Mouse (Mus musculus) G1E (cell line): Measurements from ENCODE around the gene Jade1. TPM values are rescaled to one million over a fixed set of nuclear protein-coding genes. Genes with fewer than 3 reads are reported as not detected.
A peak's percentile ranks its signal among the peaks of the same experiment; 100 is the strongest.

Experiments used
- ATAC-seq: 2 replicates; pipeline ENCODE4 v1.8.0; 2016; ENCODE audit warnings: mild to moderate bottlenecking; ENCODE audit not compliant: insufficient number of reproducible peaks, poor library complexity, low FRiP score, severe bottlenecking; ENCODE audit errors: extremely low read depth
- DNase-seq: peaks from one replicate; pipeline ENCODE4 v3.0.0; 2012; ENCODE audit warnings: low spot score
- H3K27me3 ChIP-seq: 2 replicates; pipeline ENCODE4 v1.6.1; 2012; ENCODE audit warnings: mild to moderate bottlenecking, low read length, inconsistent platforms; ENCODE audit not compliant: insufficient read depth
- H3K36me3 ChIP-seq: replicated peaks from 2 replicates; pipeline ENCODE3; 2012; ENCODE audit warnings: mild to moderate bottlenecking, inconsistent platforms
- H3K4me1 ChIP-seq: 2 replicates; pipeline ENCODE4 v1.6.1; 2012; ENCODE audit warnings: low read depth, low read length, inconsistent platforms, mixed read lengths; ENCODE audit not compliant: insufficient read depth
- H3K4me3 ChIP-seq: 2 replicates; pipeline ENCODE4 v1.5.1; 2012; ENCODE audit warnings: low read depth, mild to moderate bottlenecking, inconsistent platforms, low read length, moderate library complexity, mixed read lengths
- H3K9me3 ChIP-seq: replicated peaks from 2 replicates; pipeline ENCODE4 v1.6.1; 2012; ENCODE audit warnings: inconsistent platforms
- CTCF ChIP-seq: IDR thresholded peaks from 2 replicates; pipeline ENCODE4 v1.5.1; 2012; ENCODE audit warnings: low read depth, low read length, inconsistent platforms, mixed read lengths
- GATA1 ChIP-seq: IDR thresholded peaks from 2 replicates; pipeline ENCODE4 v1.6.1; 2012; ENCODE audit warnings: borderline replicate concordance, low read length, inconsistent platforms, mixed read lengths
- GATA2 ChIP-seq: IDR thresholded peaks from 2 replicates; pipeline ENCODE4 v1.6.1; 2012; ENCODE audit warnings: low read depth, low read length, inconsistent platforms, borderline replicate concordance
- POLR2AphosphoS5 ChIP-seq: IDR thresholded peaks from 2 replicates; pipeline ENCODE4 v1.6.1; 2012; ENCODE audit warnings: low read depth, low read length, inconsistent platforms; ENCODE audit not compliant: insufficient replicate concordance
- TAL1 ChIP-seq: conservative IDR thresholded peaks from 2 replicates; pipeline ENCODE4 v1.6.1; 2012; ENCODE audit warnings: low read depth, low read length, inconsistent platforms, mixed read lengths
- polyA plus RNA-seq: library from polyadenylated mRNA; stranded (reverse); fragments of >175 nt; gene quantifications from 2 replicates; pipeline ENCODE4 v1.2.3, GENCODE M21; 2012
- total RNA-seq, 2 experiments: library from RNA; stranded (forward) in 1 of 2; stranded (reverse) in 1 of 2; fragments of 200-1000 nt in 1 of 2; fragments of >200 nt in 1 of 2; fragmentation: Nextera tagmentation in 1 of 2; gene quantifications; 2 replicates each; pipeline ENCODE4 v1.2.3; 2014 to 2017

The Jade1 gene
- total and polyA plus RNA-seq, 3 experiments = 48.2 to 159 (median 129) TPM

DNA sequence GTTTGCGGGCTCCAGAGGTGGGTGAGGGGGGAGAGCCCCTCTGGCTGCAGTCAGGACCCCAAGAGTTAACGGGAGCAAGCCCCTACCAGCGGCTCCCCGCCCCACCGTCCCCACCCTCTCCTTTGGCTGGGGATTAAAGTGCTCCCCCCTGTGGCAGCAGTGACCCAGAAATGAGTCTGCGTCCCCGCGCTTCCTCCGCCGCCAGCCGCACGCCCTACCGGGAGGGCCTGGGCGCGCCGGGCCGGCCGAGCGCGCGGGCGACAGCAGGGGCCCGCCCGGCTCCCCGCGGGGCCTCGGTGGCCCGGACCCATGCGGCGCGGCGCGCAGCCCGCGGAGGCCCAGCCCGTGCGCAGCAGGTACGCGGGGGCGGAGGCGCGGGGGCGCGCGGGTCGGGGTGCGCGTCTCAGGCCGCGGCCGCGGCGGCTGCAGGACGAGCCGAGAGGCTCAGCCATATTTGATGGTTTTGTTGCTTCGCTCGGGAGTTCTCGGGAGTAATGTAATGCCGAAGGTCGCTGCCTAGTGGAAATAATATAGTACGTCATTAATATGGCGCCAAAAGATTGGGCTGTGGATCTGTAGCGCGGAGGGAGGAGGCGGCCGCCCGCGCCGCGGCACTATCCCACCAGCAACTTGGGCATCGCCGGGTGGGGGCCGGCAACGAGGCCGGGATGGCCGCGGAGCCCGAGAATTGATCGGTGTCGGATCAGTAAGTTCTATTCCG, 7.8 kb downstream of the Jade1 start:
- peak; percentile 80 for DNase-seq
- peak; percentile 31 for ATAC-seq
- Histone ChIP-seq H3K4me1 (peaks cover 50% of the 10 kb centered on the region), H3K27me3 (no peaks in the 10 kb centered on the region), H3K9me3 (no peaks in the 10 kb centered on the region), H3K4me3 (peak overlapping the region; percentile 79), H3K36me3 (peaks cover 38% of the 10 kb centered on the region)
- no peak for TF ChIP-seq CTCF
- TF ChIP-seq TAL1 = no peak
- no peak for TF ChIP-seq POLR2AphosphoS5
- TF ChIP-seq GATA1 = no peak
- TF ChIP-seq GATA2 = no peak

DNA sequence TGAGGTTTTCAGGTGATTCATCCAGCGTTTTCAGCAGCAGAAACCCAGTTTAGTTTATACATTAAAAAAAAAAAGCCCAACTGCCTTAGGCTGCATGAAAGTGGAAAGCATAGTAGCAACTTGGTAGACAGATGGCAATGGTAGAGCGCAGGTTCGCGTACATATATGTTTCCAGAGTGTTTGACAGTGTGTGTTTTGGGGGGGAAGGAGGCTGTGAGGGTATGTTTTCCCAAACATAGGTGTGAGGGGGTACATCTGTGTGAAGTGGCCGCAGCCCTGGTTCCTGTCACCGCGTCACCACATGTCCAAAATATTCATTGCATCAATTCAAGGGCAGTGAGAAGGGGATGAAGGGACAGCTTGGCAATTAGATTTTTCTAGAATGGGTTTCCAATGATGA, 8.5 kb downstream of the Jade1 start:
- DNase-seq = no peak
- H3K27me3 ChIP-seq = no peaks in the 10 kb centered on the region
- peaks cover 52% of the 10 kb centered on the region for H3K4me1 ChIP-seq
- peak overlapping the region; percentile 79 for H3K4me3 ChIP-seq
- peaks cover 40% of the 10 kb centered on the region for H3K36me3 ChIP-seq
- TF ChIP-seq CTCF (no peak), GATA2 (no peak)
- no peaks in the 10 kb centered on the region for H3K9me3 ChIP-seq
- no peak for ATAC-seq

DNA sequence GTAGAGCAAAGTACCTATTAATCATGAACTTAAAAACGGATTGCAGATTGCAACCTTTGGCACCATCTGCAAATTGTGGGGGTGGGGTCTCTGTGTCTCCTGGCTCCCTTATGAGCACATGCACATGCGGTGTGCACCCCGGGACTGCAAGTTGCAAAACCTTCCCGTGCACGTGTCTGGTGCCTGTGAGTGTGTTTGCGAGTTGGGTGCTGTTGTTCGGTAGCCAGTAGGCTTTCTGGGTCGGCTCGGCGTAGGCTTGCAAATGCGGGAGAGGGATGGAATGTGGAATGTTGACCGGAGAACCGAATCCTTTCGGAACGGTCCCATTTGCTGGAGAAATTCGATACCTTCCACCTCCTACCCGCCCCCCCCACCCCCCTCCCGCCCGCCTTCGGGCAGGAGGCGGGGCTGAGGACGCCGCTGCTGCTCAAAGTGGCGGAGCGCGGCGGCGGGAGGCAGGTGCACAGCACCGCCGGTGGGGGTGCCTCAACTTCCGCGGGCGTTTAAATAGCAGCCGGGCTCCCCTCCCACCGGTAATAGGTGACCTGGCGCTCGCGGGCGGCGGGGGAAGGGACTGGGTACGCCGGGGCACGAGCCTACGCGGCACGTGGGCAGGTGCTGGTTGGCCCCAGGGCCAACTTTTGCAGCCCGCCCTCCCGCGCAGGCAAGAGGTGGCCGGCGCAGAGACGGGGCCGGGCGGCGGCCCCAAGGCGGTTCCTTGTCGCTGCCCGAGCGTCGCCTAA, 9.1 kb downstream of the Jade1 start:
- peaks cover 54% of the 10 kb centered on the region for H3K4me1 ChIP-seq
- no peaks in the 10 kb centered on the region for H3K27me3 ChIP-seq
- DNase-seq = peak; percentile 85
- TF ChIP-seq POLR2AphosphoS5 = peak; percentile 88; the same call in 1 of the 2 replicates
- no peak for TF ChIP-seq GATA2
- TF ChIP-seq GATA1 = no peak
- TF ChIP-seq TAL1 = no peak
- ATAC-seq = peak; percentile 19; the same call in 1 of the 2 replicates
- peak overlapping the region; percentile 79 for H3K4me3 ChIP-seq
- peaks cover 43% of the 10 kb centered on the region for H3K36me3 ChIP-seq
- no peaks in the 10 kb centered on the region for H3K9me3 ChIP-seq

DNA sequence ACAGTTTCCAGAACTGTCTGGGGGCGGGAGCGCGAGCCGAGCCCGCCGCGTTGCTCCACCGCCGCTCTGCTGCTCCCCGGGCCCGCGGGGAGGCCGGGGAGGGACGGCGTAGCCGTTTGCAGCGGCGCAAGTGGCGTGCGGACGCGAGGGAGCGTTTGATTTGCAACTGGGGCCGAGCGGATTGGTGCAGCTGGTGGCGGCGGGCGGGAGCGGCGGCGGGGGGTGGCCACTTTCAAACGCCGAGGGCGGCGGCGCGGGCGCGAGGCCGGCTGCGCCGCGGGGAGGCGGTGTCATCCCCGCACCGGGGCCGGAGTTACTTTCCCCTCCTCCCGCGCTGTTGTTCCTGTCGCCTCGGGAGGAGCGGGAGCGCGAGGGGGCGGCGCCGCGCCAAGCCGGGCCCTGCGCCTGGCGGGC, 9.9 kb downstream of the Jade1 start:
- H3K4me3 ChIP-seq = peak overlapping the region; percentile 79
- no peaks in the 10 kb centered on the region for H3K9me3 ChIP-seq
- ATAC-seq (no peak), DNase-seq (peak; percentile 74)
- no peaks in the 10 kb centered on the region for H3K27me3 ChIP-seq
- H3K4me1 ChIP-seq = peaks cover 56% of the 10 kb centered on the region
- H3K36me3 ChIP-seq = peaks cover 44% of the 10 kb centered on the region
- TF ChIP-seq POLR2AphosphoS5 (no peak), TAL1 (no peak), CTCF (no peak), GATA2 (no peak), GATA1 (no peak)

DNA sequence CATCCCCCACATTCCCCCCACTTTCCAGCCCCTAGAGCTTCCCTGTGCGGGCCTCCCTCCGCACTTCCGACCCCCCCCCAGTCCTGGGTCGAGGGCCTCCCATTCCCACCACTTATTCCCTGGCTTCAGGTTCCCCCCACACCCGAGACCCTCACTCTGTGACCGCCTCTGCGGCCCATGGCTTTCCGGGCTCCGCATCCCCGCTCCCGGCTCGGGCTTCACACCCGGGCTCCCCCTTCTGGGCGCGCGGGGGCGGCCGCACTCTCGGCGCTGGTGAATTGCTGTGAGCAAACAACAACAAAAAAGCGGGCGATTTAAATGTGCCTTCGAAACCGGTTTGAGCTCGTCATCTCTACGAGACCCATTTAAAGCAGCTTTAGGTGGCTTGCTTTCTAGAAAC, 10.4 kb downstream of the Jade1 start:
- peaks cover 60% of the 10 kb centered on the region for H3K4me1 ChIP-seq
- TF ChIP-seq CTCF (no peak), POLR2AphosphoS5 (no peak)

DNA sequence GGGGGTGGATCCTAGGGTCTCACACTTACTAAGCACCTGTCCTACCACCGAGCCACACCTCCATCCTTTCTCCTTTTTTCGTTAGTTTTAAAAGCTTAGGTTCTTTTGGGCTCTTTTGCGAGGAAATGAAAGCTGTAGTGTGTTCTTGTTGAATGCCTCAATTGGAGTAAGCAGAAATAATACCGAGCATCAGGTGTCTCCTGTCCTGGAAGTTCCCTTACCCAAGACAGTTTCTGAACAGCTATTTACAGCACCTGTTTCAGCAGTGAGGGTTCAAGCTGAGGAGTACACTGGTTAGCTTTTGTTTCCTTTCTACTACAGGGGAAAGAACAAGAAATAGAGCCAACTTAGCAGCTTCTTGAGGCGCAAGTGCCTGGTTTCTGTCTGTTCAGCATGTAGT, 14.4 kb downstream of the Jade1 start:
- Histone ChIP-seq H3K4me3 (no peak overlapping the region; the same call in 1 of the 2 replicates), H3K4me1 (peaks cover 84% of the 10 kb centered on the region), H3K27me3 (no peaks in the 10 kb centered on the region), H3K9me3 (no peaks in the 10 kb centered on the region), H3K36me3 (peaks cover 76% of the 10 kb centered on the region)
- no peak for ATAC-seq
- TF ChIP-seq TAL1 (no peak), CTCF (no peak), GATA1 (no peak), GATA2 (no peak), POLR2AphosphoS5 (no peak)
- DNase-seq = no peak

More for the DNA sequence above, 10.4 kb downstream of the Jade1 start:
- Histone ChIP-seq H3K27me3 (no peaks in the 10 kb centered on the region), H3K4me3 (peak overlapping the region; percentile 79), H3K36me3 (peaks cover 48% of the 10 kb centered on the region), H3K9me3 (no peaks in the 10 kb centered on the region)
- DNase-seq (peak; percentile 66), ATAC-seq (no peak)

DNA sequence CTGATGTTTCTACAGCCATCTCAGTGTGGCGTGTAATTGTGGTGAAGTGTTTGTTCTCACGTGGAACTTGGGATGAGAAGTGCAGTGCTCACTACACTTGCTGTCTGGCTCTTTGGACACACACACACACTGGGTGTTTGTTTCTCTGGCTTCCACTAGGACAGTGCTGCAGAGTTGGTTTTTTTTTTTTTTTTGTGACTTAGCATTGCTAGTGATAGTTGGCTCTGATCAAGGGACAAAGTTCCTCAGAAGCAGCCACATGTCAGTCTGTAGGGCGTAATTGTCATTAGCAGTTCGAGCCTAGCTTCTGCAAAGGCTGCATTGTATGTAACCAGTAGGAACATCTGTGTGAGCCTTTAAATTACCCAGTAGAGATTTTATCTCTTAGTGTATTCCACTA, 16.6 kb downstream of the Jade1 start:
- ATAC-seq (no peak), DNase-seq (no peak)
- H3K4me1 ChIP-seq = peaks cover 93% of the 10 kb centered on the region
- H3K9me3 ChIP-seq = no peaks in the 10 kb centered on the region
- peaks cover 97% of the 10 kb centered on the region for H3K36me3 ChIP-seq
- no peaks in the 10 kb centered on the region for H3K27me3 ChIP-seq
- TF ChIP-seq GATA1 = no peak
- no peak for TF ChIP-seq POLR2AphosphoS5
- no peak overlapping the region for H3K4me3 ChIP-seq
